1 mouse cellular context compared by ENCODE assay signal in the genomic region with DNA sequence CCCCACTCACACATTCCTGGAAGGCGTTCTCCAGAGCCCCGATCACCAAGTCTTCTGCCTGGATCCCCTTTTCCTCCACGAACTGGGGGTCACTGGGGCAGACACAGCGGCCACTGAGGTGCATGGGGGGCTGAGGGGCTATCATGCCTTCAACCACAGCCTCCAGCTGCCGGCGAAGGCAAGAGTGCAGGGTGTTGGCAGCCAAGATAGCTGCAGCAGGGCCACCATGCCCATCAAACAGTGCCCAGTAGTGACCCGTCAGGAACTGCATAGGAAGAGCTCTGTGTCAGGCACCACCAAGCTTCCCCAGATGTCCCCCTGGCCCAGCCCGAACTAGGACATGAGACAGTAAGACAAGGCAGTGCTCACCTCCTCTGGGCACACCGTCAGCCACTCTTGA.
TF ChIP-seq lines count a peak whose summit lies in the region.

No protein-coding gene starts in this region.

TF ChIP-seq in CH12.LX, 34 proteins besides CTCF, POLR2A, EP300 and RAD21:
- TF ChIP-seq CHD2 (IDR thresholded peaks at IDR 0.05; ENCODE audit: low read length) (no peak), RCOR1 (conservative IDR thresholded peaks at IDR 0.05; ENCODE audit: low read depth, low read length) (no peak), PAX5 (IDR thresholded peaks at IDR 0.05; ENCODE audit: low read length) (no peak), ZC3H11A (IDR thresholded peaks at IDR 0.05; ENCODE audit: low read depth, low read length) (no peak), JUN (IDR thresholded peaks at IDR 0.05; ENCODE audit: insufficient read depth, low read depth, low read length) (no peak), ELF1 (IDR thresholded peaks at IDR 0.05; ENCODE audit: low read depth, low read length) (no peak), USF1 (IDR thresholded peaks at IDR 0.05; ENCODE audit: low read depth, low read length) (no peak), SMC3 (IDR thresholded peaks at IDR 0.05; ENCODE audit: low read depth, low read length) (no peak), ETS1 (conservative IDR thresholded peaks at IDR 0.05; ENCODE audit: low read depth, low read length) (no peak), TBP (conservative IDR thresholded peaks at IDR 0.05; ENCODE audit: low read depth, low read length) (no peak), ZNF384 (IDR thresholded peaks at IDR 0.05; ENCODE audit: low read depth, low read length) (no peak), GABPA (IDR thresholded peaks at IDR 0.05; ENCODE audit: insufficient replicate concordance, low read depth, low read length) (no peak)
